Comparison of ENCODE assay signal across 24 mouse cellular contexts in genomic region chr1:86733160-86733821, GRCm38 (mm10). TPM values are rescaled to one million over a fixed set of nuclear protein-coding genes. Genes with fewer than 3 reads are reported as not detected.
DNase-seq lines count a peak whose midpoint lies in the region; ATAC-seq lines count a peak whose summit lies in the region.
"Had no signal": no experiment of that assay in that cellular context is flagged by ENCODE, and none has a peak within 500 bp of the region (broad histone marks: within the 10 kb centered on the region; RNA-seq: fewer than 3 reads in every experiment).

No protein-coding gene starts in this region.

- H3K36me3 ChIP-seq in intestine, embryonic 15.5 days = no peaks in the 10 kb centered on the region
- H3K36me3 ChIP-seq: forebrain, embryonic 10.5 days; heart, embryonic 10.5 days; heart, embryonic 13.5 days had no signal

- WGBS in intestine, embryonic 15.5 days = 85% methylated on average over 2 of the region's 2 CpGs

- ATAC-seq in inflammation-experienced regulatory T-cells, adult 6 months = peak; percentile 73
- ATAC-seq in intestine, embryonic 15.5 days = no peak
- ATAC-seq: forebrain, embryonic 13.5 days; forebrain, embryonic 16.5 days had no signal

- DNase-seq in CD4-positive, CD25-positive, alpha-beta regulatory T cell, adult 2 months (ENCODE audit: low read depth, low spot score) = peak; percentile 24
- peak; percentile 3 for DNase-seq in T-cell, adult 2 months (ENCODE audit: low spot score)
- DNase-seq in spleen, postnatal 10 days (ENCODE audit: low spot score in 2 of 2) = no peak
- DNase-seq in spleen, adult 18-20 months = no peak
- no peak for DNase-seq in kidney, adult 18-20 months
- DNase-seq: adrenal gland, postnatal 10 days; adrenal gland, postnatal 36 days; B cell, adult 2 months; cerebellum, adult 18-20 months; cerebellum, adult 9-10 months; cerebellum, postnatal 14 days; gastrocnemius, postnatal 10 days; gastrocnemius, postnatal 36 days; heart, adult 2 months; heart, postnatal 14 days; heart, postnatal 4 days had no signal

- no peaks in the 10 kb centered on the region for H3K4me1 ChIP-seq in intestine, embryonic 15.5 days (replicated peaks)
- H3K4me1 ChIP-seq: forebrain, embryonic 10.5 days; forebrain, embryonic 13.5 days; heart, embryonic 10.5 days; heart, embryonic 13.5 days had no signal

- no peaks in the 10 kb centered on the region for H3K27me3 ChIP-seq in intestine, embryonic 15.5 days (replicated peaks)
- H3K27me3 ChIP-seq: forebrain, embryonic 13.5 days; heart, embryonic 13.5 days had no signal

- no peak overlapping the region for H3K27ac ChIP-seq in intestine, embryonic 15.5 days
- H3K27ac ChIP-seq: forebrain, embryonic 10.5 days; forebrain, embryonic 13.5 days; heart, adult 2 months; heart, embryonic 10.5 days; heart, embryonic 13.5 days; hindbrain, embryonic 14.5 days had no signal

- H3K9me3 ChIP-seq in intestine, embryonic 15.5 days = no peaks in the 10 kb centered on the region
- H3K9me3 ChIP-seq: forebrain, embryonic 10.5 days; forebrain, embryonic 13.5 days; heart, embryonic 10.5 days had no signal

- H3K4me3 ChIP-seq in intestine, embryonic 15.5 days (replicated peaks) = no peak overlapping the region
- H3K4me3 ChIP-seq: forebrain, embryonic 10.5 days; forebrain, embryonic 13.5 days; heart, adult 2 months; heart, embryonic 10.5 days; heart, embryonic 13.5 days had no signal

- no peak overlapping the region for H3K4me2 ChIP-seq in intestine, embryonic 15.5 days (replicated peaks)
- H3K4me2 ChIP-seq: forebrain, embryonic 13.5 days; heart, embryonic 13.5 days; hindbrain, embryonic 14.5 days had no signal

- H3K9ac ChIP-seq in intestine, embryonic 15.5 days = no peak overlapping the region
- H3K9ac ChIP-seq: forebrain, embryonic 13.5 days; heart, embryonic 13.5 days; hindbrain, embryonic 14.5 days had no signal

RNA-seq across cellular contexts. Expression of gene Dis3l2, which starts 29.7 kb away (rescaled TPM):
- 10 to 100 TPM; 17.6 to 31.6 (median 25.9) TPM for polyA plus RNA-seq in inflammation-experienced regulatory T-cells, adult 6 months (2017; shearing (Covaris generic))
- 19.0 and 20.7 TPM in 2 replicates for polyA plus RNA-seq in intestine, embryonic 15.5 days (2015; fragmentation: Nextera tagmentation; extraction: Ambion mirVana)

Comparison
In these comparisons a context has a peak if more than half of its experiments do, and no peak if none do; other contexts are left out.
1. DNase-seq: peak in CD4-positive, CD25-positive, alpha-beta regulatory T cell, adult 2 months (single experiment) and T-cell, adult 2 months (single experiment); none in spleen, postnatal 10 days (0 of 2), spleen, adult 18-20 months (0 of 2) and kidney, adult 18-20 months (single experiment).